Mouse (Mus musculus): ENCODE data around the gene Map1s. TPM values are rescaled to one million over a fixed set of nuclear protein-coding genes. Genes with fewer than 3 reads are reported as not detected.
A peak's percentile ranks its signal among the peaks of the same experiment; 100 is the strongest.
"Not testable (repeated sequence)": the region's sequence is repeated elsewhere in the genome, so short reads cannot be mapped to it uniquely, and the experiment has no call there.

Map1s gene
- polyA plus RNA-seq, 1 experiment from 2014 or later, result 59.5 TPM

- Histone ChIP-seq H3K9ac (replicated peaks) (no peak overlapping the region), H3K4me1 (peaks cover 31% of the 10 kb centered on the region), H3K27ac (replicated peaks) (no peak overlapping the region), H3K4me2 (no peak overlapping the region), H3K9me3 (replicated peaks) (no peaks in the 10 kb centered on the region), H3K36me3 (peaks cover 27% of the 10 kb centered on the region), H3K4me3 (replicated peaks) (0 out of 2 replicates have a peak overlapping the region, but pooled peaks have one; percentile 0), H3K27me3 (replicated peaks) (peaks cover 53% of the 10 kb centered on the region)
- 72% methylated on average over 2 of the region's 2 CpGs for WGBS
- no peak for ATAC-seq (ENCODE audit: low FRiP score)
These were observed 11.4 kb upstream of the Map1s start for GRCm38 (mm10) chr8:70894385-70894720.

GRCm38 (mm10) chr8:70894771-70895545, 10.8 kb upstream of the Map1s start:
- Histone ChIP-seq H3K27me3 (replicated peaks) (peaks cover 52% of the 10 kb centered on the region), H3K9ac (replicated peaks) (no peak overlapping the region), H3K4me3 (replicated peaks) (no peak overlapping the region), H3K27ac (replicated peaks) (no peak overlapping the region), H3K36me3 (peaks cover 27% of the 10 kb centered on the region), H3K4me1 (peaks cover 31% of the 10 kb centered on the region), H3K9me3 (replicated peaks) (no peaks in the 10 kb centered on the region), H3K4me2 (no peak overlapping the region)
- no peak for ATAC-seq (ENCODE audit: low FRiP score)
- WGBS, result 94% methylated on average over 8 of the region's 8 CpGs

- Histone ChIP-seq H3K4me3 (replicated peaks) (peak overlapping the region; percentile 95), H3K9ac (replicated peaks) (peak overlapping the region; percentile 97)
These were observed 10.0 kb upstream of the Map1s start for GRCm38 (mm10) chr8:70895571-70896259.

GRCm38 (mm10) chr8:70896316-70897020, 9.3 kb upstream of the Map1s start:
- peak overlapping the region; percentile 97 for H3K9ac ChIP-seq (replicated peaks)
- H3K4me1 ChIP-seq, result peaks cover 31% of the 10 kb centered on the region
- H3K27ac ChIP-seq (replicated peaks), result no peak overlapping the region; the same call in 1 of the 2 replicates
- H3K36me3 ChIP-seq, result peaks cover 27% of the 10 kb centered on the region
- no peak for ATAC-seq (ENCODE audit: low FRiP score)
- no peaks in the 10 kb centered on the region for H3K9me3 ChIP-seq (replicated peaks)
- H3K4me2 ChIP-seq, result peak overlapping the region; percentile 89
- peaks cover 37% of the 10 kb centered on the region for H3K27me3 ChIP-seq (replicated peaks)
- 4% methylated on average over 25 of the region's 25 CpGs for WGBS
- H3K4me3 ChIP-seq (replicated peaks), result peak overlapping the region; percentile 95

More at GRCm38 (mm10) chr8:70895571-70896259, 10.0 kb upstream of the Map1s start:
- peak overlapping the region; percentile 89 for H3K4me2 ChIP-seq
- ATAC-seq (ENCODE audit: low FRiP score); H3K9me3 ChIP-seq (replicated peaks); H3K27ac ChIP-seq (replicated peaks): not testable (repeated sequence)
- peaks cover 27% of the 10 kb centered on the region for H3K36me3 ChIP-seq
- H3K4me1 ChIP-seq, result peaks cover 31% of the 10 kb centered on the region
- H3K27me3 ChIP-seq (replicated peaks), result peaks cover 44% of the 10 kb centered on the region
- WGBS, result 83% methylated on average over 24 of the region's 24 CpGs

GRCm38 (mm10) chr8:70897021-70897680, 8.6 kb upstream of the Map1s start, which contains the start of gene Rpl18a:
TSS of gene Rpl18a (minus strand) at chr8:70897412.
- peak; percentile 98 for ATAC-seq (ENCODE audit: low FRiP score)
- under 1% methylated on average over 60 of the region's 60 CpGs for WGBS

GRCm38 (mm10) chr8:70897681-70898413, 7.9 kb upstream of the Map1s start:
- Histone ChIP-seq H3K4me3 (replicated peaks) (peak overlapping the region; percentile 95), H3K9ac (replicated peaks) (peak overlapping the region; percentile 56), H3K36me3 (peaks cover 27% of the 10 kb centered on the region), H3K27ac (replicated peaks) (peak overlapping the region; percentile 74), H3K4me1 (peaks cover 20% of the 10 kb centered on the region), H3K27me3 (replicated peaks) (peaks cover 28% of the 10 kb centered on the region), H3K9me3 (replicated peaks) (no peaks in the 10 kb centered on the region), H3K4me2 (peak overlapping the region; percentile 79)
- peak; percentile 74 for ATAC-seq (ENCODE audit: low FRiP score)
- WGBS, result under 1% methylated on average over 20 of the region's 20 CpGs

More at GRCm38 (mm10) chr8:70897021-70897680, 8.6 kb upstream of the Map1s start, which contains the start of gene Rpl18a:
- H3K4me3 ChIP-seq (replicated peaks), result peak within 1 kb of the TSS; percentile 95
- H3K4me1 ChIP-seq, result peaks cover 26% of the 10 kb centered on the region
- H3K9ac ChIP-seq (replicated peaks), result peak within 1 kb of the TSS; percentile 97
- peak within 1 kb of the TSS; percentile 81 for H3K27ac ChIP-seq (replicated peaks)
- H3K4me2 ChIP-seq, result peak within 1 kb of the TSS; percentile 89
- H3K27me3 ChIP-seq (replicated peaks), result peaks cover 33% of the 10 kb centered on the region
- no peaks in the 10 kb centered on the region for H3K9me3 ChIP-seq (replicated peaks)
- peaks cover 27% of the 10 kb centered on the region for H3K36me3 ChIP-seq

GRCm38 (mm10) chr8:70898661-70899198, 7.0 kb upstream of the Map1s start:
- H3K27ac ChIP-seq (replicated peaks), result peak overlapping the region; percentile 74
- WGBS, result 48% methylated on average over 2 of the region's 2 CpGs
- peaks cover 22% of the 10 kb centered on the region for H3K27me3 ChIP-seq (replicated peaks)
- peaks cover 20% of the 10 kb centered on the region for H3K36me3 ChIP-seq
- H3K4me3 ChIP-seq (replicated peaks), result peak overlapping the region; percentile 95
- H3K9ac ChIP-seq (replicated peaks), result peak overlapping the region; percentile 56
- H3K4me1 ChIP-seq, result peaks cover 20% of the 10 kb centered on the region
- H3K4me2 ChIP-seq, result peak overlapping the region; percentile 79
- ATAC-seq (ENCODE audit: low FRiP score), result no peak
- H3K9me3 ChIP-seq (replicated peaks), result no peaks in the 10 kb centered on the region

GRCm38 (mm10) chr8:70899226-70899625, 6.5 kb upstream of the Map1s start:
- H3K9me3 ChIP-seq (replicated peaks), result no peaks in the 10 kb centered on the region
- peaks cover 21% of the 10 kb centered on the region for H3K27me3 ChIP-seq (replicated peaks)
- H3K27ac ChIP-seq (replicated peaks), result no peak overlapping the region
- H3K4me3 ChIP-seq (replicated peaks), result no peak overlapping the region
- no peak for ATAC-seq (ENCODE audit: low FRiP score)
- H3K36me3 ChIP-seq, result peaks cover 15% of the 10 kb centered on the region
- H3K4me1 ChIP-seq, result peaks cover 20% of the 10 kb centered on the region
- H3K9ac ChIP-seq (replicated peaks), result no peak overlapping the region
- no peak overlapping the region for H3K4me2 ChIP-seq
- 86% methylated on average over 2 of the region's 2 CpGs for WGBS

- Histone ChIP-seq H3K4me3 (replicated peaks) (no peak overlapping the region), H3K9ac (replicated peaks) (no peak overlapping the region), H3K4me2 (no peak overlapping the region), H3K9me3 (replicated peaks) (no peaks in the 10 kb centered on the region), H3K27ac (replicated peaks) (no peak overlapping the region), H3K27me3 (replicated peaks) (peaks cover 12% of the 10 kb centered on the region), H3K36me3 (no peaks in the 10 kb centered on the region), H3K4me1 (peaks cover 21% of the 10 kb centered on the region)
- ATAC-seq (ENCODE audit: low FRiP score), result no peak
- 79% methylated on average over 2 of the region's 2 CpGs for WGBS
These were observed 4.8 kb upstream of the Map1s start for GRCm38 (mm10) chr8:70900872-70901387.

GRCm38 (mm10) chr8:70902211-70902610, 3.5 kb upstream of the Map1s start:
- no peak overlapping the region for H3K4me2 ChIP-seq
- H3K4me3 ChIP-seq (replicated peaks), result no peak overlapping the region
- no peaks in the 10 kb centered on the region for H3K36me3 ChIP-seq
- H3K9ac ChIP-seq (replicated peaks), result no peak overlapping the region
- H3K9me3 ChIP-seq (replicated peaks), result no peaks in the 10 kb centered on the region
- H3K27me3 ChIP-seq (replicated peaks), result peaks cover 12% of the 10 kb centered on the region
- H3K27ac ChIP-seq (replicated peaks), result no peak overlapping the region
- 35% methylated on average over 5 of the region's 5 CpGs for WGBS
- ATAC-seq (ENCODE audit: low FRiP score), result no peak
- peaks cover 20% of the 10 kb centered on the region for H3K4me1 ChIP-seq

Data from neural tube, embryonic 15.5 days (tissue).